Mouse (Mus musculus): Measurements from ENCODE around the gene Gm6408.
A peak's percentile ranks its signal among the peaks of the same experiment; 100 is the strongest.
"Not testable (repeated sequence)": the region's sequence is repeated elsewhere in the genome, so short reads cannot be mapped to it uniquely, and the experiment has no call there.

Gm6408 gene

GRCm38 (mm10) chr5:146481665-146482064 lies at the start of gene Gm6408:
Gene Gm6408 (plus strand): TSS chr5:146481965.
- not testable (repeated sequence) for DNase-seq

- DNase-seq = no peak
Measured at GRCm38 (mm10) chr5:146432476-146432875, 49.3 kb upstream of the Gm6408 start.

GRCm38 (mm10) chr5:146435316-146435715 lies 46.4 kb upstream of the Gm6408 start:
- DNase-seq = no peak

- DNase-seq = no peak
Measured at GRCm38 (mm10) chr5:146436796-146437195, 45.0 kb upstream of the Gm6408 start.

- no peak for DNase-seq
Measured at GRCm38 (mm10) chr5:146439152-146439781, 42.5 kb upstream of the Gm6408 start.

- DNase-seq = no peak
Measured at GRCm38 (mm10) chr5:146440273-146440672, 41.5 kb upstream of the Gm6408 start.

GRCm38 (mm10) chr5:146442767-146443166 lies 39.0 kb upstream of the Gm6408 start:
- DNase-seq = no peak

GRCm38 (mm10) chr5:146446633-146447032 lies 35.1 kb upstream of the Gm6408 start:
- DNase-seq = no peak

- no peak for DNase-seq
Measured at GRCm38 (mm10) chr5:146451592-146452254, 30.0 kb upstream of the Gm6408 start.

GRCm38 (mm10) chr5:146453556-146453955 lies 28.2 kb upstream of the Gm6408 start:
- DNase-seq = no peak

GRCm38 (mm10) chr5:146461612-146462011 lies 20.2 kb upstream of the Gm6408 start:
- no peak for DNase-seq

- no peak for DNase-seq
Measured at GRCm38 (mm10) chr5:146466663-146467062, 15.1 kb upstream of the Gm6408 start.

- no peak for DNase-seq
Measured at GRCm38 (mm10) chr5:146468311-146468710, 13.5 kb upstream of the Gm6408 start.

GRCm38 (mm10) chr5:146470821-146471220 lies 10.9 kb upstream of the Gm6408 start:
- no peak for DNase-seq

- DNase-seq = no peak
Measured at GRCm38 (mm10) chr5:146471311-146471710, 10.5 kb upstream of the Gm6408 start.

GRCm38 (mm10) chr5:146471821-146472220 lies 9.9 kb upstream of the Gm6408 start:
- DNase-seq = no peak

GRCm38 (mm10) chr5:146479564-146479963 lies 2.2 kb upstream of the Gm6408 start:
- DNase-seq = peak; percentile 17 to 19

GRCm38 (mm10) chr5:146488959-146489358 lies 7.2 kb downstream of the Gm6408 start:
- DNase-seq = peak; percentile 37 to 39

- DNase-seq = not testable (repeated sequence)
Measured at GRCm38 (mm10) chr5:146491063-146491462, 9.3 kb downstream of the Gm6408 start, which contains the start of gene Gm6370. Gene Gm6370 (plus strand): TSS chr5:146491363.

GRCm38 (mm10) chr5:146502099-146502498 lies 20.3 kb downstream of the Gm6408 start, which contains the start of gene 4930449I24Rik:
Gene 4930449I24Rik (plus strand): TSS chr5:146502399.
- DNase-seq = not testable (repeated sequence)

GRCm38 (mm10) chr5:146513823-146514222 lies 32.1 kb downstream of the Gm6408 start, which contains the start of gene Gm3402:
Gene Gm3402 (plus strand): TSS chr5:146514123.
- DNase-seq = not testable (repeated sequence)

- DNase-seq = not testable (repeated sequence)
Measured at GRCm38 (mm10) chr5:146525501-146525900, 43.7 kb downstream of the Gm6408 start, which contains the start of gene Gm3404. Gene Gm3404 (plus strand): TSS chr5:146525801.

All from B cell, adult 2 months (primary cell).